Mouse (Mus musculus) spleen, adult 2 months (tissue): ENCODE measurements at regions not wholly inside any gene's neighbourhood (a gene's known extent, or its start where the extent isn't known, plus 50 kb on each side); places are given as distances from the start of the nearest gene placed in this dataset.

Experiments used
- CTCF ChIP-seq: fragments of 200-500 bp; IDR thresholded peaks from 2 replicates; pipeline ENCODE4 v1.5.1; 2011; ENCODE audit warnings: mild to moderate bottlenecking, inconsistent platforms; ENCODE audit not compliant: insufficient read depth, insufficient read length, insufficient replicate concordance; ENCODE audit errors: extremely low read depth
- POLR2A ChIP-seq: fragments of 200-500 bp; IDR thresholded peaks from 2 replicates; pipeline ENCODE4 v1.6.1; 2011; ENCODE audit warnings: low read depth, low read length, inconsistent platforms

DNA sequence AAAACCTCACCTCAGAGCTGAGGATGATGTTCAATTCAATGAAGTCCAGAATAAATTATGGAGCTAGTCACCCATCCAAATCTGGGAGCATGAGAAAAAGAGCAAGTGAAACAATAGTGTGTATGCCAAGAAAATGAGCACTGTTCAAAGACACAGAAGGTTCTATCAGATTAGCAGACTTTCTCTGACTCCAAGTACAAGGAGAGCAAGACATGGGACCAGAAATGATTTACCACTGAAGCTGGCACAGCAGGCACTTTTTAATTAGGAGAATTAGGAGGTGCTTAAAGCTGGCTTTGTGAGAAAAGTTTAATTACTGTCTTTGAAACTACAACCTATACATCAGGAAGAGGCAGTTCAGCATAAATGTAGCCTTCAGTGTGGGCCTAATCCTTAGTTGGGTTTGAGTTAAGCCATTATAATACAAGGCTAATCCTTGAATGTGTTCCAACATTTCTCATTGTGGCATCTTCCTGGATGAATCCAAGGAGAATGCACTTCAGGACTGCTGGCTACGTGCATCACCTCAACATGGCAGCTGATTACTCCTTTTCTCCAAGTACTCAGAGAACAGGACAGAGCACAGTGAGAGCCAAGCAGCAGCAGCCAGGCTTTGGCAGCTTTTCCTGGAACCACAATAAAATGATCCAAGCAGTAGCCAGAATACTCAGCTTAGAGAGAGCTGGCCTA is 517.2 kb upstream of the Rag2 start:
- TF ChIP-seq POLR2A, result no peak
- TF ChIP-seq CTCF, result no peak
